Mouse (Mus musculus) midbrain, postnatal 0 days (tissue): ENCODE measurements at regions not wholly inside any gene's neighbourhood (a gene's known extent, or its start where the extent isn't known, plus 50 kb on each side); places are given as distances from the start of the nearest gene placed in this dataset.

Experiments
- ATAC-seq: fragments of 200-750 bp; cut with Nextera tagmentation; 2 replicates; pipeline ENCODE4 v1.8.0; 2017; ENCODE audit warnings: moderate number of reproducible peaks, mild to moderate bottlenecking, moderate TSS enrichment, moderate library complexity; ENCODE audit not compliant: low FRiP score
- DNase-seq: peaks from one replicate; pipeline ENCODE4 v3.0.0-alpha.2; 2015; ENCODE audit warnings: low spot score
- H3K27ac ChIP-seq: fragments of 300-500 bp; sonication (generic); 2 replicates; pipeline ENCODE4 v1.5.1; 2014; ENCODE audit warnings: low read depth, mild to moderate bottlenecking, low read length, mixed read lengths
- H3K27me3 ChIP-seq: fragments of 300-500 bp; sonication (generic); 2 replicates; pipeline ENCODE4 v1.6.1; 2014; ENCODE audit warnings: low read length, control low read depth, mixed read lengths; ENCODE audit not compliant: insufficient read depth
- H3K36me3 ChIP-seq: fragments of 300-500 bp; sonication (generic); 2 replicates; pipeline ENCODE4 v1.6.1; 2014; ENCODE audit warnings: low read length, control low read depth, mixed read lengths; ENCODE audit not compliant: insufficient read depth
- H3K4me1 ChIP-seq: fragments of 300-500 bp; sonication (generic); 2 replicates; pipeline ENCODE4 v1.6.1; 2014; ENCODE audit warnings: mild to moderate bottlenecking, control low read depth, antibody characterized with exemption, low read length, mixed read lengths; ENCODE audit not compliant: insufficient read depth
- H3K4me2 ChIP-seq: fragments of 300-500 bp; sonication (generic); 2 replicates; pipeline ENCODE4 v1.6.1; 2014; ENCODE audit warnings: low read depth, mild to moderate bottlenecking, low read length, mixed read lengths; ENCODE audit not compliant: poor library complexity, severe bottlenecking
- H3K4me3 ChIP-seq: fragments of 300-500 bp; sonication (generic); 2 replicates; pipeline ENCODE4 v1.5.1; 2014; ENCODE audit warnings: low read depth, mild to moderate bottlenecking, low read length, moderate library complexity
- H3K9ac ChIP-seq: fragments of 300-500 bp; sonication (generic); replicated peaks from 2 replicates; pipeline ENCODE4 v1.6.1; 2014; ENCODE audit warnings: mild to moderate bottlenecking, low read length, moderate library complexity, mixed read lengths; ENCODE audit not compliant: poor library complexity, severe bottlenecking
- H3K9me3 ChIP-seq: fragments of 300-500 bp; sonication (generic); 2 replicates; pipeline ENCODE4 v1.6.1; 2016; ENCODE audit warnings: low read length, control low read depth
- CTCF ChIP-seq: IDR thresholded peaks from 2 replicates; pipeline ENCODE4 v1.5.1; 2016; ENCODE audit warnings: antibody characterized with exemption, mild to moderate bottlenecking
- WGBS: fragments of 180-500 bp; shearing (Covaris S2); extraction: QIAGEN DNeasy Blood & Tissue Kit; methylation state at CpG from one replicate; pipeline ENCODE4 v1.1.7; 2014; 5-methylcytosine and 5-hydroxymethylcytosine counted together

- H3K4me1 ChIP-seq: no peaks in the 10 kb centered on the region
- H3K27ac ChIP-seq: no peak overlapping the region
- TF ChIP-seq CTCF: no peak
- ATAC-seq: no peak
- no peak overlapping the region for H3K4me2 ChIP-seq
- H3K36me3 ChIP-seq: no peaks in the 10 kb centered on the region
- 10% methylated on average over 1 of the region's 1 CpGs for WGBS
- no peaks in the 10 kb centered on the region for H3K9me3 ChIP-seq
- DNase-seq: no peak
- H3K9ac ChIP-seq: no peak overlapping the region
- H3K4me3 ChIP-seq: no peak overlapping the region
- no peaks in the 10 kb centered on the region for H3K27me3 ChIP-seq
These were observed 167.2 kb downstream of the Rab28 start for GRCm38 (mm10) chr5:41540789-41541188.

GRCm38 (mm10) chr5:41534598-41534997 lies 173.4 kb downstream of the Rab28 start:
- H3K4me3 ChIP-seq: no peak overlapping the region
- WGBS: 68% methylated on average over 2 of the region's 2 CpGs
- H3K9me3 ChIP-seq: no peaks in the 10 kb centered on the region
- no peak for TF ChIP-seq CTCF
- ATAC-seq (0 out of 2 replicates have a peak, but pooled peaks have one; percentile 18), DNase-seq (peak; percentile 65)
- no peaks in the 10 kb centered on the region for H3K4me1 ChIP-seq
- H3K27me3 ChIP-seq: no peaks in the 10 kb centered on the region
- no peak overlapping the region for H3K9ac ChIP-seq
- no peak overlapping the region for H3K4me2 ChIP-seq
- no peak overlapping the region for H3K27ac ChIP-seq
- no peaks in the 10 kb centered on the region for H3K36me3 ChIP-seq
